Mouse (Mus musculus) liver, postnatal 0 days (tissue): ENCODE data around the gene Clstn1. TPM values are rescaled to one million over a fixed set of nuclear protein-coding genes. Genes with fewer than 3 reads are reported as not detected.

Experiments
- ATAC-seq: fragments of 200-750 bp; cut with Nextera tagmentation; 2 replicates; pipeline ENCODE4 v1.8.0; 2017; ENCODE audit warnings: mild to moderate bottlenecking, moderate library complexity
- DNase-seq: peaks from one replicate; pipeline ENCODE4 v3.0.0-alpha.2; 2016
- H3K27ac ChIP-seq: fragments of 300-500 bp; sonication (generic); 2 replicates; pipeline ENCODE4 v1.5.1; 2014; ENCODE audit warnings: antibody characterized with exemption, moderate library complexity, mild to moderate bottlenecking, low read depth
- H3K27me3 ChIP-seq: fragments of 300-500 bp; sonication (generic); 2 replicates; pipeline ENCODE4 v1.6.1; 2014; ENCODE audit warnings: low read length, control low read depth, mixed read lengths; ENCODE audit not compliant: insufficient read depth
- H3K36me3 ChIP-seq: fragments of 300-500 bp; sonication (generic); replicated peaks from 2 replicates; pipeline ENCODE4 v1.6.1; 2014; ENCODE audit warnings: mild to moderate bottlenecking, control low read depth, low read length, moderate library complexity, mixed read lengths; ENCODE audit not compliant: insufficient read depth
- H3K4me1 ChIP-seq: fragments of 300-500 bp; sonication (generic); 2 replicates; pipeline ENCODE4 v1.6.1; 2014; ENCODE audit warnings: antibody characterized with exemption, mild to moderate bottlenecking, control low read depth; ENCODE audit not compliant: insufficient read depth
- H3K4me2 ChIP-seq: fragments of 300-500 bp; sonication (generic); 2 replicates; pipeline ENCODE4 v1.6.1; 2014; ENCODE audit warnings: low read depth, mild to moderate bottlenecking, low read length, moderate library complexity, mixed read lengths
- H3K4me3 ChIP-seq: fragments of 300-500 bp; sonication (generic); 2 replicates; pipeline ENCODE4 v1.5.1; 2014; ENCODE audit warnings: low read depth, low read length
- H3K9ac ChIP-seq: fragments of 300-500 bp; sonication (generic); replicated peaks from 2 replicates; pipeline ENCODE4 v1.6.1; 2014; ENCODE audit warnings: mild to moderate bottlenecking, moderate library complexity
- H3K9me3 ChIP-seq: fragments of 300-500 bp; sonication (generic); 2 replicates; pipeline ENCODE4 v1.6.1; 2016; ENCODE audit warnings: mild to moderate bottlenecking, control low read depth, low read length, mixed read lengths
- CTCF ChIP-seq: sonication (generic); IDR thresholded peaks from 2 replicates; pipeline ENCODE4 v1.5.1; 2016; ENCODE audit warnings: antibody characterized with exemption, low read depth
- EP300 ChIP-seq: IDR thresholded peaks from 2 replicates; pipeline ENCODE4 v1.6.1; 2016; ENCODE audit warnings: antibody characterized with exemption, low read depth, mild to moderate bottlenecking
- WGBS: fragments of 180-500 bp; shearing (Covaris S2); extraction: QIAGEN DNeasy Blood & Tissue Kit; methylation state at CpG from one replicate; pipeline ENCODE4 v1.1.7; 2014; ENCODE audit not compliant: insufficient replicate concordance; 5-methylcytosine and 5-hydroxymethylcytosine counted together
- polyA plus RNA-seq: library from polyadenylated mRNA; unstranded; fragments of >200 nt; fragmentation: Nextera tagmentation; extraction: Ambion mirVana; gene quantifications from 2 replicates; pipeline ENCODE4 v1.2.1, GENCODE M21; 2015

Clstn1 gene
- polyA plus RNA-seq, 1 experiment from 2014 or later: 2.1 TPM

- no peak for TF ChIP-seq EP300
- TF ChIP-seq CTCF: peak; percentile 40
- DNase-seq (no peak), ATAC-seq (no peak)
- Histone ChIP-seq H3K4me3 (no peak overlapping the region), H3K4me1 (peaks cover 10% of the 10 kb centered on the region), H3K9ac (no peak overlapping the region), H3K9me3 (0 out of 2 replicates have a peak, but pooled peaks cover 3% of the 10 kb centered on the region), H3K27me3 (peaks cover 30% of the 10 kb centered on the region), H3K4me2 (no peak overlapping the region), H3K36me3 (no peaks in the 10 kb centered on the region), H3K27ac (no peak overlapping the region)
- 71% methylated on average over 2 of the region's 2 CpGs for WGBS
Observed at GRCm38 (mm10) chr4:149591486-149591885, 5.2 kb downstream of the Clstn1 start.

- H3K9ac ChIP-seq: no peak overlapping the region
- no peak for ATAC-seq
- H3K4me2 ChIP-seq: no peak overlapping the region
- TF ChIP-seq EP300: no peak
- no peak for TF ChIP-seq CTCF
- no peak for DNase-seq
- no peak overlapping the region for H3K27ac ChIP-seq
- no peaks in the 10 kb centered on the region for H3K27me3 ChIP-seq
- H3K4me1 ChIP-seq: no peaks in the 10 kb centered on the region
- 76% methylated on average over 9 of the region's 9 CpGs for WGBS
- no peak overlapping the region for H3K4me3 ChIP-seq
- 0 out of 2 replicates have a peak, but pooled peaks cover 3% of the 10 kb centered on the region for H3K9me3 ChIP-seq
- H3K36me3 ChIP-seq: no peaks in the 10 kb centered on the region
Observed at GRCm38 (mm10) chr4:149594913-149595581, 8.8 kb downstream of the Clstn1 start.

- Histone ChIP-seq H3K27me3 (no peaks in the 10 kb centered on the region), H3K4me3 (no peak overlapping the region), H3K9ac (no peak overlapping the region), H3K9me3 (no peaks in the 10 kb centered on the region), H3K4me2 (no peak overlapping the region), H3K4me1 (no peaks in the 10 kb centered on the region), H3K27ac (no peak overlapping the region), H3K36me3 (no peaks in the 10 kb centered on the region)
- TF ChIP-seq EP300: no peak
- TF ChIP-seq CTCF: no peak
- DNase-seq (no peak), ATAC-seq (no peak)
- 68% methylated on average over 12 of the region's 12 CpGs for WGBS
Observed at GRCm38 (mm10) chr4:149597641-149598208, 11.5 kb downstream of the Clstn1 start.

- no peaks in the 10 kb centered on the region for H3K9me3 ChIP-seq
- H3K4me1 ChIP-seq: no peaks in the 10 kb centered on the region
- DNase-seq (no peak), ATAC-seq (no peak)
- H3K9ac ChIP-seq: no peak overlapping the region
- no peaks in the 10 kb centered on the region for H3K36me3 ChIP-seq
- WGBS: 86% methylated on average over 6 of the region's 6 CpGs
- no peak overlapping the region for H3K4me2 ChIP-seq
- no peak overlapping the region for H3K27ac ChIP-seq
- TF ChIP-seq CTCF (no peak), EP300 (no peak)
- H3K27me3 ChIP-seq: no peaks in the 10 kb centered on the region
- no peak overlapping the region for H3K4me3 ChIP-seq
Observed at GRCm38 (mm10) chr4:149599549-149599948, 13.3 kb downstream of the Clstn1 start.

- Histone ChIP-seq H3K27ac (no peak overlapping the region), H3K4me1 (no peaks in the 10 kb centered on the region), H3K9ac (no peak overlapping the region), H3K27me3 (no peaks in the 10 kb centered on the region), H3K4me3 (no peak overlapping the region), H3K4me2 (no peak overlapping the region), H3K36me3 (no peaks in the 10 kb centered on the region), H3K9me3 (no peaks in the 10 kb centered on the region)
- ATAC-seq (no peak), DNase-seq (no peak)
- WGBS: 60% methylated on average over 4 of the region's 4 CpGs
- TF ChIP-seq EP300: no peak
- TF ChIP-seq CTCF: no peak
Observed at GRCm38 (mm10) chr4:149600130-149600529, 13.9 kb downstream of the Clstn1 start.

- Histone ChIP-seq H3K27ac (no peak overlapping the region), H3K36me3 (no peaks in the 10 kb centered on the region), H3K9ac (no peak overlapping the region), H3K4me1 (no peaks in the 10 kb centered on the region), H3K4me3 (no peak overlapping the region), H3K4me2 (no peak overlapping the region), H3K9me3 (no peaks in the 10 kb centered on the region), H3K27me3 (no peaks in the 10 kb centered on the region)
- TF ChIP-seq EP300: no peak
- no peak for TF ChIP-seq CTCF
- no peak for ATAC-seq
- WGBS: 32% methylated on average over 4 of the region's 4 CpGs
- DNase-seq: no peak
Observed at GRCm38 (mm10) chr4:149601484-149601883, 15.2 kb downstream of the Clstn1 start.
